Mouse (Mus musculus) cerebellum, adult 2 months (tissue): Measurements from ENCODE around the gene Ypel5. TPM values are rescaled to one million over a fixed set of nuclear protein-coding genes. Genes with fewer than 3 reads are reported as not detected.

Experiments
- DNase-seq, 2 experiments: peaks; one replicate each; pipeline ENCODE4 v3.0.0; 2021
- H3K27ac ChIP-seq: fragments of 200-500 bp; 2 replicates; pipeline ENCODE4 v1.5.1; 2012; ENCODE audit warnings: low read length, control low read depth, inconsistent platforms; ENCODE audit not compliant: insufficient read depth
- H3K27me3 ChIP-seq: fragments of 200-500 bp; 2 replicates; pipeline ENCODE4 v1.6.1; 2012; ENCODE audit warnings: inconsistent platforms, mild to moderate bottlenecking, low read length, moderate library complexity; ENCODE audit not compliant: control insufficient read depth, insufficient read depth
- H3K4me1 ChIP-seq: fragments of 200-500 bp; 2 replicates; pipeline ENCODE4 v1.6.1; 2011; ENCODE audit warnings: low read length; ENCODE audit not compliant: control insufficient read depth, insufficient read depth
- H3K4me3 ChIP-seq: fragments of 200-500 bp; replicated peaks from 2 replicates; pipeline ENCODE3; 2011; ENCODE audit warnings: mild to moderate bottlenecking, low read depth, low read length, control low read depth; ENCODE audit not compliant: insufficient read depth
- CTCF ChIP-seq: fragments of 200-500 bp; IDR thresholded peaks from 2 replicates; pipeline ENCODE4 v1.5.1; 2011; ENCODE audit warnings: low read depth, mild to moderate bottlenecking, control low read depth, low read length, moderate library complexity, borderline replicate concordance; ENCODE audit not compliant: insufficient read depth
- POLR2A ChIP-seq: fragments of 200-500 bp; IDR thresholded peaks from 2 replicates; pipeline ENCODE4 v1.6.1; 2011; ENCODE audit warnings: low read length, control low read depth, borderline replicate concordance; ENCODE audit not compliant: insufficient read depth
- WGBS: fragments of 180-500 bp; shearing (Covaris S2); methylation state at CpG from one replicate; pipeline ENCODE4 v1.1.7; 2018; 5-methylcytosine and 5-hydroxymethylcytosine counted together
- polyA plus RNA-seq: library from polyadenylated mRNA; depleted of rRNA; stranded (reverse); fragments of >200 nt; gene quantifications from 2 replicates; pipeline ENCODE4 v1.2.3, GENCODE M21; 2012; rRNA removed

Ypel5 gene
- polyA plus RNA-seq, 1 experiment = 105 TPM

DNA sequence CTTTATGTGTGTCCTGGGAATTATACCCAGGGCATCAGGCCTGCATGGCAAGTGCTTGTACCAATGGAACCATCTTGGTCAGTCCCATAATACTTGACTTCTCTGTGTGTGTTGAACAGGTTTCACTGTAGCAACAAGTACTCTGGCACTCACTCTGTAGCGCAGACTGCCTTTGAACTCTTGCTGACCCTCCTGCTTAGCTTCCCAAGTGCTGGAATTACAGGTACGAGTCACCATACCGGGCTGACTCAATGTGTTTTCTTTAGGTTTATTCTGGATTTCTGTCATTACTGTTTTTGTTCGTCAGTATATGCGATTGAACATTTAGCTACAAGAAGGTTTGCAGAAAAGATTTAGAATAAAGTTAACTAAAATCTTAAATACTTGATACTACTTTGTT lies 61.7 kb downstream of the Ypel5 start:
- no peaks in the 10 kb centered on the region for H3K4me1 ChIP-seq
- H3K4me3 ChIP-seq = no peak overlapping the region
- no peaks in the 10 kb centered on the region for H3K27me3 ChIP-seq
- H3K27ac ChIP-seq = no peak overlapping the region
- WGBS = 96% methylated on average over 5 of the region's 5 CpGs
- no peak for DNase-seq
- TF ChIP-seq CTCF = no peak
- no peak for TF ChIP-seq POLR2A

DNA sequence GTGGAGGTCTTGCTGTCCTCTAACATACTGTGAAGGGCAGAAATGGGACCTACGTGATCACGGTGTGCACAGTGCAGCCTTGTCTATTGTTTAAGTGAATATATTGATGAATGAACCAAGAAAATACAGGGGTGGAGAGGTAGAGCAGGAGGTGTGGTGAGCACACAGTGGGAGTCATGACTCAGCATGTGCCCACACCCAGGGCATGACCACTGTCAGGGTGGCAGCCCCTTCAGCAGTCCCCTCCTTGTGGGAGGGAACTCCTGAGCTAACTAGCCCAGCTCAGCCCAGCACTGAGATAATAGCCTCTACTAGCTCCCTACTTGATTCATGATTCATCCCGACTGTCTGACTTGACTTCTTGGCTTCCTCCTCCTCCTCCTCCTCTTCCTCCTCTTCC lies 62.5 kb downstream of the Ypel5 start:
- 58% methylated on average over 3 of the region's 3 CpGs for WGBS
- no peak for TF ChIP-seq CTCF
- no peak for TF ChIP-seq POLR2A
- Histone ChIP-seq H3K4me3 (no peak overlapping the region), H3K27me3 (no peaks in the 10 kb centered on the region), H3K27ac (no peak overlapping the region), H3K4me1 (no peaks in the 10 kb centered on the region)
- DNase-seq = no peak

Other genes starting within 250 kb of the Ypel5 start
- gene Alk, start 231.8 kb upstream of the Ypel5 start, polyA plus RNA-seq = 1.2 and 1.6 TPM in 2 replicates
- gene Lbh, start 81.9 kb downstream of the Ypel5 start, polyA plus RNA-seq = 42.9 and 50.2 TPM in 2 replicates